Mouse (Mus musculus) lung, postnatal 0 days (tissue): ENCODE data around the gene Il15. TPM values are rescaled to one million over a fixed set of nuclear protein-coding genes. Genes with fewer than 3 reads are reported as not detected.

Experiments
- ATAC-seq: fragments of 200-750 bp; cut with Nextera tagmentation; 2 replicates; pipeline ENCODE4 v1.8.0; 2017; ENCODE audit warnings: moderate library complexity
- DNase-seq: peaks from one replicate; pipeline ENCODE4 v3.0.0-alpha.2; 2016; ENCODE audit warnings: low spot score
- H3K27ac ChIP-seq: fragments of 300-500 bp; sonication (generic); 2 replicates; pipeline ENCODE4 v1.5.1; 2014; ENCODE audit warnings: antibody characterized with exemption, mild to moderate bottlenecking, low read length, mixed read lengths
- H3K27me3 ChIP-seq: fragments of 300-500 bp; sonication (generic); replicated peaks from 2 replicates; pipeline ENCODE4 v1.6.1; 2014; ENCODE audit warnings: low read length, mixed read lengths; ENCODE audit not compliant: insufficient read depth
- H3K36me3 ChIP-seq: fragments of 300-500 bp; sonication (generic); 2 replicates; pipeline ENCODE4 v1.6.1; 2014; ENCODE audit warnings: low read length, mixed read lengths; ENCODE audit not compliant: insufficient read depth
- H3K4me1 ChIP-seq: fragments of 300-500 bp; sonication (generic); 2 replicates; pipeline ENCODE4 v1.6.1; 2014; ENCODE audit warnings: antibody characterized with exemption, low read depth, low read length, mixed read lengths; ENCODE audit not compliant: insufficient read depth
- H3K4me2 ChIP-seq: fragments of 300-500 bp; sonication (generic); replicated peaks from 2 replicates; pipeline ENCODE4 v1.6.1; 2014; ENCODE audit warnings: low read depth, mild to moderate bottlenecking, low read length, moderate library complexity, mixed read lengths
- H3K4me3 ChIP-seq: fragments of 300-500 bp; sonication (generic); 2 replicates; pipeline ENCODE4 v1.5.1; 2014; ENCODE audit warnings: low read depth, low read length
- H3K9ac ChIP-seq: fragments of 300-500 bp; sonication (generic); replicated peaks from 2 replicates; pipeline ENCODE4 v1.6.1; 2014; ENCODE audit warnings: low read depth, mild to moderate bottlenecking
- H3K9me3 ChIP-seq: fragments of 300-500 bp; sonication (generic); 2 replicates; pipeline ENCODE4 v1.6.1; 2016; ENCODE audit warnings: low read length, mixed read lengths
- CTCF ChIP-seq: IDR thresholded peaks from 2 replicates; pipeline ENCODE4 v1.5.1; 2016; ENCODE audit warnings: antibody characterized with exemption, mild to moderate bottlenecking
- EP300 ChIP-seq: IDR thresholded peaks from 2 replicates; pipeline ENCODE4 v1.6.1; 2016; ENCODE audit warnings: antibody characterized with exemption, mild to moderate bottlenecking, control low read depth
- WGBS: fragments of 180-500 bp; shearing (Covaris S2); extraction: QIAGEN DNeasy Blood & Tissue Kit; methylation state at CpG from one replicate; pipeline ENCODE4 v1.1.7; 2014; 5-methylcytosine and 5-hydroxymethylcytosine counted together
- polyA plus RNA-seq: library from polyadenylated mRNA; unstranded; fragments of >200 nt; fragmentation: Nextera tagmentation; extraction: Ambion mirVana; gene quantifications from 2 replicates; pipeline ENCODE4 v1.2.1, GENCODE M21; 2015

Gene Il15
- polyA plus RNA-seq, 1 experiment from 2014 or later: 12.4 TPM

- H3K27ac ChIP-seq: no peak overlapping the region
- TF ChIP-seq CTCF (no peak), EP300 (no peak)
- WGBS: 66% methylated on average over 1 of the region's 1 CpGs
These were observed 14.6 kb downstream of the Il15 start for GRCm38 (mm10) chr8:82388356-82388902.

DNA sequence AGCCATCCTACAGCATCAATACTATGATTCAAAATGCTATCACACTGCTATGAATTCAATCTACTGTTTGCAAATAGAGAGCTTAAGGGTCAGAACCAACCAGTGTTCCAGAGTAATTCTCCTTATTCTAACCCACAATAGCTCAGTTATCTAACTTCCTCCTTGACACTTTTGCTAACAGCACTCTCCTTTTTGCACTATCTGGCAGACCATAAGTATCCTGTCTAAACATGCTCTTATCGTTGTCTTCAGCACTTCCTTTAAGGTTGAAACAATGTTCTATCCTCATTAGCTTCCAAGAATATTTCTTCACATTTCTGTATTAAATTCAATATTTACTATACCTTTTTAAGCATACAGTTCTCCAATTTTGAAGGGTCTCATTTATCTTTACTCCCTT is 15.4 kb downstream of the Il15 start:
- ATAC-seq (peak; percentile 55), DNase-seq (peak; percentile 55)
- H3K9ac ChIP-seq: no peak overlapping the region
- H3K4me1 ChIP-seq: 0 out of 2 replicates have a peak, but pooled peaks cover 5% of the 10 kb centered on the region
- no peak overlapping the region for H3K4me3 ChIP-seq
- TF ChIP-seq EP300 (peak; percentile 97), CTCF (no peak)
- no peaks in the 10 kb centered on the region for H3K36me3 ChIP-seq
- H3K9me3 ChIP-seq: no peaks in the 10 kb centered on the region
- WGBS: 8% methylated on average over 1 of the region's 1 CpGs
- H3K27me3 ChIP-seq: no peaks in the 10 kb centered on the region
- no peak overlapping the region for H3K4me2 ChIP-seq
- no peak overlapping the region for H3K27ac ChIP-seq

More at GRCm38 (mm10) chr8:82388356-82388902, 14.6 kb downstream of the Il15 start:
- H3K4me2 ChIP-seq: no peak overlapping the region
- DNase-seq (no peak), ATAC-seq (no peak)
- no peaks in the 10 kb centered on the region for H3K27me3 ChIP-seq
- no peak overlapping the region for H3K4me3 ChIP-seq
- no peaks in the 10 kb centered on the region for H3K9me3 ChIP-seq
- H3K36me3 ChIP-seq: no peaks in the 10 kb centered on the region
- 0 out of 2 replicates have a peak, but pooled peaks cover 5% of the 10 kb centered on the region for H3K4me1 ChIP-seq
- H3K9ac ChIP-seq: no peak overlapping the region

DNA sequence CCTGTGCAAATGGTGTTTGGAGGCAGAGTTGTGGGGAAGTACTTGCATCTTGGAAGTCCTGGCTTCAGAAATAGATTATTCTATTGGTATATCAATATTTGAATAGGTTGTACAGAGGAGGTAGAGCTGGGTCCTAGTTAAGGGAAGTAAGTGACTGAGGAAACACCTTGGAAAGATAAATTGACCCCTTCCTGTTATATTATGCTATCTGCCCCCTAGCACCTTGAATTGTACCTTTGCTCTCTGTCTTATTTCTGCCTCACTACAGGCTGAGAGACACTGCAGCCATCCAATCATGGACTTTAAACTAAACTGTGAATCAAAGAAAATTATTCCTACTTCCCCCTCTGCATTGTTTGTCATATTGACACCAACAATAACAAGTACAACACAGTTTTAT is 17.2 kb downstream of the Il15 start:
- no peak overlapping the region for H3K4me2 ChIP-seq
- H3K4me1 ChIP-seq: 0 out of 2 replicates have a peak, but pooled peaks cover 5% of the 10 kb centered on the region
- no peaks in the 10 kb centered on the region for H3K9me3 ChIP-seq
- H3K27ac ChIP-seq: no peak overlapping the region
- TF ChIP-seq CTCF (no peak), EP300 (no peak)
- DNase-seq (no peak), ATAC-seq (no peak)
- H3K36me3 ChIP-seq: no peaks in the 10 kb centered on the region
- no peak overlapping the region for H3K9ac ChIP-seq
- H3K4me3 ChIP-seq: no peak overlapping the region
- no peaks in the 10 kb centered on the region for H3K27me3 ChIP-seq

DNA sequence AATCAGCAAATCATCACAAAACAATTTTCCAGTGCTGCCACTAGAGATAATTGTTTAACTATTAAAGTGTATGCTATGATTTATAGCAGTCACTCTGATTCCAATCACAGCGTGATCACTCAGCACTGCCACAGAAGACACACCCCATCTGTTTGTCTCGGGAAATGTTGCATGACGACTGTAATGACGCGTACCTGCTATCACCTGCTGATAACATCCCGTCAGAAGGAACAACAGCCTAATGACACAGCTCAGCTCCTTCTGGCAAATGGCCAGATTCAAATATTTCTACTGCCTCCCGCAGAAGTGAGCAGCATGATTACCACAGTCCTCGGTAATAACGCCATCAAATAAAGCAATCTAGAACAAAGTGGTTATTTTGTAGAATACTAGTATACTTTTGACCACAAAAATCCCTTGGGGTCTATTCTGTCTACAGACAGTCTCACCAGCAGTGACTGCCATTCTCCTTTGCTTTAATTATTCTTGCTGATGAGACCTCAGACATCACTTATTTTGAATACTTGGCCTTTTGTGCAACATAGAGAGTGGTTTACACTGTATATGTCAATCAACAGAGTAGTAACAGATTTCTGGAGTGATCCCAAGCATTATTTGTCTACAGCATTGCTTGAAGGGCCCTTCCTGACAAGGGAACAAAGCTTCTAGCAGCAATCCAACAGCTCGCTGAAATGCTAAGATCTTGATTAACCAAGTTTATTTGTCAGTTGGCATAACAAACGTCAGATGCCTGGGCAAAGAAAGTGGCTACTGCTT is 18.4 kb downstream of the Il15 start:
- DNase-seq (peak; percentile 34), ATAC-seq (peak; percentile 59)
- 20% methylated on average over 11 of the region's 11 CpGs for WGBS
- Histone ChIP-seq H3K9ac (no peak overlapping the region), H3K4me2 (no peak overlapping the region), H3K36me3 (no peaks in the 10 kb centered on the region), H3K27me3 (no peaks in the 10 kb centered on the region), H3K9me3 (no peaks in the 10 kb centered on the region), H3K4me1 (0 out of 2 replicates have a peak, but pooled peaks cover 5% of the 10 kb centered on the region), H3K4me3 (no peak overlapping the region), H3K27ac (no peak overlapping the region)
- TF ChIP-seq CTCF (no peak), EP300 (peak; percentile 69)

GRCm38 (mm10) chr8:82383346-82383745 is 19.7 kb downstream of the Il15 start:
- Histone ChIP-seq H3K4me3 (no peak overlapping the region), H3K4me2 (no peak overlapping the region), H3K4me1 (0 out of 2 replicates have a peak, but pooled peaks cover 5% of the 10 kb centered on the region), H3K27me3 (no peaks in the 10 kb centered on the region), H3K27ac (no peak overlapping the region), H3K36me3 (no peaks in the 10 kb centered on the region), H3K9me3 (no peaks in the 10 kb centered on the region), H3K9ac (no peak overlapping the region)
- WGBS: 55% methylated on average over 3 of the region's 3 CpGs
- ATAC-seq: peak; percentile 65
- no peak for TF ChIP-seq CTCF
- no peak for TF ChIP-seq EP300
- peak; percentile 59 for DNase-seq

- Histone ChIP-seq H3K4me2 (no peak overlapping the region), H3K4me1 (0 out of 2 replicates have a peak, but pooled peaks cover 5% of the 10 kb centered on the region), H3K27me3 (no peaks in the 10 kb centered on the region), H3K27ac (no peak overlapping the region), H3K9ac (no peak overlapping the region), H3K9me3 (no peaks in the 10 kb centered on the region), H3K36me3 (no peaks in the 10 kb centered on the region), H3K4me3 (no peak overlapping the region)
- 51% methylated on average over 2 of the region's 2 CpGs for WGBS
- ATAC-seq (no peak), DNase-seq (no peak)
- TF ChIP-seq CTCF (no peak), EP300 (no peak)
These were observed 20.7 kb downstream of the Il15 start for GRCm38 (mm10) chr8:82382316-82382715.
